Mouse (Mus musculus): ENCODE results near the gene Arl13a. TPM values are rescaled to one million over a fixed set of nuclear protein-coding genes. Genes with fewer than 3 reads are reported as not detected.
"Not testable (repeated sequence)": the region's sequence is repeated elsewhere in the genome, so short reads cannot be mapped to it uniquely, and the experiment has no call there.

Gene Arl13a
- polyA plus RNA-seq (2016; fragmentation: Nextera tagmentation; extraction: Ambion mirVana) = not detected in 2 replicates

GRCm38 (mm10) chrX:134187201-134187600 is at the start of gene Arl13a:
Gene Arl13a, plus strand, starts transcription at chrX:134187501.
- 85% methylated on average over 9 of the region's 9 CpGs for WGBS
- not testable (repeated sequence) for H3K36me3 ChIP-seq; H3K4me3 ChIP-seq; H3K27me3 ChIP-seq; H3K9me3 ChIP-seq; ATAC-seq (ENCODE audit: insufficient number of reproducible peaks, insufficient read depth, low FRiP score, low TSS enrichment); H3K9ac ChIP-seq; H3K27ac ChIP-seq; H3K4me1 ChIP-seq; H3K4me2 ChIP-seq (replicated peaks)

GRCm38 (mm10) chrX:134140024-134140423 is 47.3 kb upstream of the Arl13a start:
- no peak overlapping the region for H3K9ac ChIP-seq
- peaks cover 5% of the 10 kb centered on the region for H3K27me3 ChIP-seq
- no peaks in the 10 kb centered on the region for H3K36me3 ChIP-seq
- no peak overlapping the region for H3K4me2 ChIP-seq (replicated peaks)
- H3K9me3 ChIP-seq = no peaks in the 10 kb centered on the region
- WGBS = 78% methylated on average over 6 of the region's 6 CpGs
- no peak overlapping the region for H3K27ac ChIP-seq
- no peak for ATAC-seq (ENCODE audit: insufficient number of reproducible peaks, insufficient read depth, low FRiP score, low TSS enrichment)
- no peaks in the 10 kb centered on the region for H3K4me1 ChIP-seq
- no peak overlapping the region for H3K4me3 ChIP-seq

DNA sequence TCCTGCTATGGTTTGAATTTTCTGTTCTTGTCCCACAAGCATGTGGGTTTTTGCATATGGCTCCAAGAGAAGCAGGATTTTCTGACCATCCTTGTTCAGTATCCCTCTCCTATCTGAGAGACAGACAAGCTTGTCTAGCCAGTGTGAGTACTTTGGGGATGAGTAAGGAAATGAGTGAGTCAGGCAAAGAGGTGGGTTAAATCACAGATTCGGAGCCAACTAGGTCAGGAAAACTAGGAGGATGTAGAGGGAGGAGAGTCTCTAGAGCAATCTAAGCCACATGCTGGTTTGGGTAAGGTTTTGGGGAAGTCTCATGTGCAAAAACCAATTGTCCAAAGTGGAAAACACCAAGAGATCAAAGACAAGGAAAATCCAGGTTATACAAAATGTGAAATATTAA is 45.8 kb upstream of the Arl13a start:
- Histone ChIP-seq H3K9ac (no peak overlapping the region), H3K27ac (no peak overlapping the region), H3K4me2 (replicated peaks) (no peak overlapping the region), H3K36me3 (no peaks in the 10 kb centered on the region), H3K9me3 (no peaks in the 10 kb centered on the region), H3K4me1 (no peaks in the 10 kb centered on the region), H3K27me3 (no peaks in the 10 kb centered on the region; the same call in 1 of the 2 replicates), H3K4me3 (no peak overlapping the region)
- 73% methylated on average over 1 of the region's 1 CpGs for WGBS
- no peak for ATAC-seq (ENCODE audit: insufficient number of reproducible peaks, insufficient read depth, low FRiP score, low TSS enrichment)

GRCm38 (mm10) chrX:134141986-134142385 is 45.3 kb upstream of the Arl13a start:
- H3K4me3 ChIP-seq = no peak overlapping the region
- H3K36me3 ChIP-seq = no peaks in the 10 kb centered on the region
- no peaks in the 10 kb centered on the region; the same call in 1 of the 2 replicates for H3K27me3 ChIP-seq
- H3K4me2 ChIP-seq (replicated peaks) = no peak overlapping the region
- ATAC-seq (ENCODE audit: insufficient number of reproducible peaks, insufficient read depth, low FRiP score, low TSS enrichment) = no peak
- no peaks in the 10 kb centered on the region for H3K4me1 ChIP-seq
- H3K9ac ChIP-seq = no peak overlapping the region
- H3K27ac ChIP-seq = no peak overlapping the region
- WGBS = 84% methylated on average over 4 of the region's 4 CpGs
- H3K9me3 ChIP-seq = no peaks in the 10 kb centered on the region

GRCm38 (mm10) chrX:134158151-134158550 is 29.1 kb upstream of the Arl13a start:
- Histone ChIP-seq H3K4me1 (no peaks in the 10 kb centered on the region), H3K27ac (no peak overlapping the region), H3K4me3 (no peak overlapping the region), H3K9ac (no peak overlapping the region), H3K9me3 (no peaks in the 10 kb centered on the region), H3K36me3 (no peaks in the 10 kb centered on the region), H3K4me2 (replicated peaks) (no peak overlapping the region), H3K27me3 (peaks cover 9% of the 10 kb centered on the region)
- no peak for ATAC-seq (ENCODE audit: insufficient number of reproducible peaks, insufficient read depth, low FRiP score, low TSS enrichment)
- 36% methylated on average over 7 of the region's 7 CpGs for WGBS

DNA sequence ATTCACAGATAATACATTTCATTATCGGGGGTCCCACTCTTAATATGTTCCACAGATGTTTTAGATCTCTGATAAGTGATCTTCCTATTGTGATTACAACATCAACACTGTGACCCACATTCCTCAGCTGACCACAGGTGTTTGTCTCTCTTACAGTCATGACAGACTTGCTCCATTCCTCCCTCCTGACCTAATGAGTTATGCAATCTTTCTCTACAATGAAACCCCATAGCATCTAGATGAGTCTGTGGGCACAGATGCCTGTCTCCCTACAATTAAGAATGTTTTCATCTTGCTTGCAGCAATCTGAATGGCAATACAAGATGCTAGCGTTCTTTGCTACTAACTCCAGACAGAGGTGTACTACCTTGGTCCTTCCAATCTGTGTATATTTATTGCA is 26.9 kb upstream of the Arl13a start:
- H3K27me3 ChIP-seq = peaks cover 13% of the 10 kb centered on the region
- no peaks in the 10 kb centered on the region for H3K36me3 ChIP-seq
- H3K4me3 ChIP-seq = no peak overlapping the region
- no peak for ATAC-seq (ENCODE audit: insufficient number of reproducible peaks, insufficient read depth, low FRiP score, low TSS enrichment)
- H3K27ac ChIP-seq = no peak overlapping the region
- 97% methylated on average over 2 of the region's 2 CpGs for WGBS
- no peaks in the 10 kb centered on the region for H3K4me1 ChIP-seq
- H3K4me2 ChIP-seq (replicated peaks) = no peak overlapping the region
- H3K9me3 ChIP-seq = no peaks in the 10 kb centered on the region
- H3K9ac ChIP-seq = no peak overlapping the region

GRCm38 (mm10) chrX:134162043-134162720 is 25.1 kb upstream of the Arl13a start, which contains the start of gene Xkrx:
Gene Xkrx, minus strand, starts transcription at chrX:134162076.
- ATAC-seq (ENCODE audit: insufficient number of reproducible peaks, insufficient read depth, low FRiP score, low TSS enrichment) = no peak
- H3K4me1 ChIP-seq = no peaks in the 10 kb centered on the region
- no peaks in the 10 kb centered on the region for H3K36me3 ChIP-seq
- WGBS = 30% methylated on average over 16 of the region's 16 CpGs
- H3K4me2 ChIP-seq (replicated peaks) = peak within 1 kb of the TSS; percentile 53
- no peaks in the 10 kb centered on the region for H3K9me3 ChIP-seq
- peak within 1 kb of the TSS; percentile 23 for H3K4me3 ChIP-seq
- peaks cover 13% of the 10 kb centered on the region for H3K27me3 ChIP-seq
- H3K9ac ChIP-seq = no peak within 1 kb of the TSS
- no peak within 1 kb of the TSS for H3K27ac ChIP-seq

DNA sequence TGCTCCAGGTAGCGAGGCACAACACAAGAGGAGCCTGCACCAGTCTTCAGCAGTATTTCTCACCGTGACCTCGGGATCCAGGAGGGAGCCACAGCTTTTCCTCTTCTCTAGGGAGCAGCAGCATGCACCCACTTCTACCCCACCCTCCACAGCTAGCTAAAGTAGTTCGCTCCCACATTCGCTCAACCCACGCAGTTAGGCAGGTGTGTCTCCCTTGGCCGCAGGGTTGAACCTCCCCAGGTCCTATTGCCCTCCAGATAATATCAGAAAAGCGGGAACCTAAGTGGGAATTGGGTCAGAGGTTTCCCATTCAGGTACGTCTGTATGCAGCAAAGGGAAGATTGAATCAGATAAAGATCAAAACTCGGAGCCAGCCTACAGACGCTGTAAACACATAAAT is 24.5 kb upstream of the Arl13a start:
- no peak for ATAC-seq (ENCODE audit: insufficient number of reproducible peaks, insufficient read depth, low FRiP score, low TSS enrichment)
- Histone ChIP-seq H3K27ac (no peak overlapping the region), H3K27me3 (peaks cover 13% of the 10 kb centered on the region), H3K4me1 (no peaks in the 10 kb centered on the region), H3K9ac (no peak overlapping the region), H3K36me3 (no peaks in the 10 kb centered on the region), H3K4me2 (replicated peaks) (peak overlapping the region; percentile 53), H3K4me3 (peak overlapping the region; percentile 23), H3K9me3 (no peaks in the 10 kb centered on the region)
- 27% methylated on average over 11 of the region's 11 CpGs for WGBS

GRCm38 (mm10) chrX:134163484-134163883 is 23.8 kb upstream of the Arl13a start:
- ATAC-seq (ENCODE audit: insufficient number of reproducible peaks, insufficient read depth, low FRiP score, low TSS enrichment) = no peak
- H3K4me2 ChIP-seq (replicated peaks) = no peak overlapping the region
- no peaks in the 10 kb centered on the region for H3K36me3 ChIP-seq
- H3K9ac ChIP-seq = no peak overlapping the region
- H3K27ac ChIP-seq = no peak overlapping the region
- no peaks in the 10 kb centered on the region for H3K9me3 ChIP-seq
- H3K4me1 ChIP-seq = no peaks in the 10 kb centered on the region
- 53% methylated on average over 4 of the region's 4 CpGs for WGBS
- no peak overlapping the region for H3K4me3 ChIP-seq
- H3K27me3 ChIP-seq = peaks cover 13% of the 10 kb centered on the region

GRCm38 (mm10) chrX:134170584-134170983 is 16.7 kb upstream of the Arl13a start:
- no peaks in the 10 kb centered on the region for H3K9me3 ChIP-seq
- H3K27ac ChIP-seq = no peak overlapping the region
- H3K4me3 ChIP-seq = no peak overlapping the region
- WGBS = 100% methylated on average over 1 of the region's 1 CpGs
- H3K4me2 ChIP-seq (replicated peaks) = no peak overlapping the region
- no peak for ATAC-seq (ENCODE audit: insufficient number of reproducible peaks, insufficient read depth, low FRiP score, low TSS enrichment)
- no peak overlapping the region for H3K9ac ChIP-seq
- H3K4me1 ChIP-seq = no peaks in the 10 kb centered on the region
- no peaks in the 10 kb centered on the region for H3K36me3 ChIP-seq
- no peaks in the 10 kb centered on the region for H3K27me3 ChIP-seq

DNA sequence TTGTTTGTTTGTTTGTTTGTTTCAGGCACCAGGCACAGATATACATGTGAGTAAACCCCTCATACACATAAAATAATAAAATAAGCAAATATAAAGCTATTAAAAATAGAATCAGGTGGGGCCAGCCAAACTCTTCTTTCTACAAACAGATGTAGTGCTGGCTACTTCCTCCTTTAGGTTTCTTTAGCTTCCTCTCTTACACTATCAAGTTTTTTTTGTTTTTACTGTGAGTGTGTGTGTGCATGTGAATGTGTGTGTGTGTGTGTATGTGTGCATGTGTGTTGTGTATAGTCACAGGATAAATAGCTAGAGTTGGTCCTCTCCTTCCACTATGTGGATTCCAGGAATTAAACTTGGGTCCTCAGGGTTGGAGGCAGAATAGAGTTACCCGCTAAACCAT is 12.6 kb upstream of the Arl13a start:
- no peak overlapping the region for H3K9ac ChIP-seq
- no peak for ATAC-seq (ENCODE audit: insufficient number of reproducible peaks, insufficient read depth, low FRiP score, low TSS enrichment)
- H3K36me3 ChIP-seq = no peaks in the 10 kb centered on the region
- no peak overlapping the region for H3K4me2 ChIP-seq (replicated peaks)
- H3K9me3 ChIP-seq = no peaks in the 10 kb centered on the region
- WGBS = 95% methylated on average over 1 of the region's 1 CpGs
- no peak overlapping the region for H3K27ac ChIP-seq
- H3K27me3 ChIP-seq = no peaks in the 10 kb centered on the region
- no peak overlapping the region for H3K4me3 ChIP-seq
- no peaks in the 10 kb centered on the region for H3K4me1 ChIP-seq

- H3K4me2 ChIP-seq (replicated peaks) = no peak overlapping the region
- no peaks in the 10 kb centered on the region for H3K27me3 ChIP-seq
- H3K4me3 ChIP-seq = no peak overlapping the region
- H3K36me3 ChIP-seq = no peaks in the 10 kb centered on the region
- ATAC-seq (ENCODE audit: insufficient number of reproducible peaks, insufficient read depth, low FRiP score, low TSS enrichment) = no peak
- no peak overlapping the region for H3K9ac ChIP-seq
- H3K4me1 ChIP-seq = no peaks in the 10 kb centered on the region
- 75% methylated on average over 2 of the region's 2 CpGs for WGBS
- H3K9me3 ChIP-seq = no peaks in the 10 kb centered on the region
- H3K27ac ChIP-seq = no peak overlapping the region
Observed at GRCm38 (mm10) chrX:134208491-134208890, 21.2 kb downstream of the Arl13a start.
